Mouse (Mus musculus): ENCODE measurements at regions not wholly inside any gene's neighbourhood (a gene's known extent, or its start where the extent isn't known, plus 50 kb on each side); places are given as distances from the start of the nearest gene placed in this dataset.

- TF ChIP-seq CTCF (IDR thresholded peaks at IDR 0.05; ENCODE audit: insufficient read depth, low read length) (no peak), POLR2A (IDR thresholded peaks at IDR 0.05; ENCODE audit: borderline replicate concordance, extremely low read depth, low read depth, low read length) (no peak)
Observed at GRCm38 (mm10) chr12:54492737-54493136, 163.6 kb downstream of the Sptssa start.

Measured in lung, adult 2 months (tissue).